Comparison of ENCODE assay signal across 9 mouse cellular contexts in genomic region chr15:82206365-82207104, GRCm38 (mm10). TPM values are rescaled to one million over a fixed set of nuclear protein-coding genes. Genes with fewer than 3 reads are reported as not detected.
DNase-seq lines count a peak whose midpoint lies in the region; ATAC-seq lines count a peak whose summit lies in the region.
"Had no signal": no experiment of that assay in that cellular context is flagged by ENCODE, and none has a peak within 500 bp of the region (broad histone marks: within the 10 kb centered on the region; RNA-seq: fewer than 3 reads in every experiment).

No protein-coding gene starts in this region.

- H3K36me3 ChIP-seq in forebrain, embryonic 12.5 days (replicated peaks) = peaks cover 52% of the 10 kb centered on the region
- peaks cover 47% of the 10 kb centered on the region for H3K36me3 ChIP-seq in liver, embryonic 15.5 days (replicated peaks)

- no peak overlapping the region for H3K27ac ChIP-seq in forebrain, embryonic 12.5 days
- no peak overlapping the region for H3K27ac ChIP-seq in liver, embryonic 15.5 days (replicated peaks)

- peaks cover 37% of the 10 kb centered on the region for H3K4me1 ChIP-seq in forebrain, embryonic 12.5 days
- peaks cover 15% of the 10 kb centered on the region for H3K4me1 ChIP-seq in liver, embryonic 15.5 days (replicated peaks)

- no peak overlapping the region for H3K4me3 ChIP-seq in forebrain, embryonic 12.5 days (replicated peaks)
- H3K4me3 ChIP-seq in liver, embryonic 15.5 days (replicated peaks) = no peak overlapping the region
- H3K4me3 ChIP-seq: megakaryocyte, embryonic 14.5 days had no signal

- H3K27me3 ChIP-seq in forebrain, embryonic 12.5 days = peaks cover 67% of the 10 kb centered on the region
- H3K27me3 ChIP-seq in liver, embryonic 15.5 days = peaks cover 54% of the 10 kb centered on the region

- H3K9me3 ChIP-seq in forebrain, embryonic 12.5 days = no peaks in the 10 kb centered on the region
- no peaks in the 10 kb centered on the region for H3K9me3 ChIP-seq in liver, embryonic 15.5 days (replicated peaks)
- H3K9me3 ChIP-seq: megakaryocyte, embryonic 14.5 days had no signal

- WGBS in forebrain, embryonic 12.5 days = 58% methylated on average over 9 of the region's 9 CpGs
- WGBS in liver, embryonic 15.5 days (ENCODE audit: insufficient replicate concordance) = 72% methylated on average over 9 of the region's 9 CpGs

- no peak overlapping the region for H3K9ac ChIP-seq in forebrain, embryonic 12.5 days
- H3K9ac ChIP-seq in liver, embryonic 15.5 days = no peak overlapping the region

- DNase-seq in embryo, embryonic 11 days = peak; percentile 36
- DNase-seq in embryo, embryonic 9.5 days (ENCODE audit: extremely low spot score) = no peak
- peak; percentile 75 for DNase-seq in adrenal gland, postnatal 10 days
- DNase-seq in heart, postnatal 10 days = peak; percentile 90
- peak; percentile 48 for DNase-seq in retina, adult 2 months (ENCODE audit: low read depth, low spot score)
- no peak for DNase-seq in spleen, postnatal 14 days (ENCODE audit: low spot score in 2 of 2)

- 0 out of 2 replicates have a peak overlapping the region, but pooled peaks have one; percentile 9 for H3K4me2 ChIP-seq in forebrain, embryonic 12.5 days
- H3K4me2 ChIP-seq in liver, embryonic 15.5 days = no peak overlapping the region

- ATAC-seq in forebrain, embryonic 12.5 days (ENCODE audit: low FRiP score) = 0 out of 2 replicates have a peak, but pooled peaks have one; percentile 21
- ATAC-seq in liver, embryonic 15.5 days (ENCODE audit: insufficient read depth) = peak; percentile 17

- intact Hi-C loops in heart, postnatal 10 days (cut with DNase I) = no loop called here

RNA-seq across cellular contexts. Expression of gene Shisa8, which starts 6.1 kb away (rescaled TPM):
- under 1 TPM; 0.12 to 0.45 TPM for total RNA-seq in adrenal gland, postnatal 10 days (2021)
- polyA plus RNA-seq in forebrain, embryonic 12.5 days (2016; fragmentation: Nextera tagmentation; extraction: Ambion mirVana) = 0.90 and 2.4 TPM in 2 replicates
- total RNA-seq in heart, postnatal 10 days (2021) = under 1 TPM in 1 of 2 experiments, not detected in 1; 0.36 TPM
- 0.08 and 0.12 TPM in 2 replicates for polyA plus RNA-seq in liver, embryonic 15.5 days (2015; fragmentation: Nextera tagmentation; extraction: Ambion mirVana)

RNA-seq across cellular contexts. Expression of gene Tnfrsf13c, which starts 17.6 kb away (rescaled TPM):
- total RNA-seq in adrenal gland, postnatal 10 days (2021) = 1 to 10 TPM; 2.1 to 2.7 TPM
- polyA plus RNA-seq in forebrain, embryonic 12.5 days (2016; fragmentation: Nextera tagmentation; extraction: Ambion mirVana) = 0.24 and 0.29 TPM in 2 replicates
- under 1 TPM; 0.27 to 0.69 TPM for total RNA-seq in heart, postnatal 10 days (2021)
- 0.40 and 0.79 TPM in 2 replicates for polyA plus RNA-seq in liver, embryonic 15.5 days (2015; fragmentation: Nextera tagmentation; extraction: Ambion mirVana)

RNA-seq across cellular contexts. Expression of gene Cenpm, which starts 38.0 kb away (rescaled TPM):
- total RNA-seq in adrenal gland, postnatal 10 days (2021) = 10 to 100 TPM; 11.7 to 12.0 TPM
- 81.3 and 86.4 TPM in 2 replicates for polyA plus RNA-seq in forebrain, embryonic 12.5 days (2016; fragmentation: Nextera tagmentation; extraction: Ambion mirVana)
- total RNA-seq in heart, postnatal 10 days (2021) = 1 to 10 TPM; 6.6 to 7.8 TPM
- polyA plus RNA-seq in liver, embryonic 15.5 days (2015; fragmentation: Nextera tagmentation; extraction: Ambion mirVana) = 32.8 and 33.7 TPM in 2 replicates

RNA-seq across cellular contexts. Expression of gene 1500009C09Rik, which starts 45.7 kb away (rescaled TPM):
- under 1 TPM; 0.27 to 1.00 TPM for total RNA-seq in adrenal gland, postnatal 10 days (2021)
- polyA plus RNA-seq in forebrain, embryonic 12.5 days (2016; fragmentation: Nextera tagmentation; extraction: Ambion mirVana) = 3.9 and 4.7 TPM in 2 replicates
- not detected for total RNA-seq in heart, postnatal 10 days (2021)
- not detected in 2 replicates for polyA plus RNA-seq in liver, embryonic 15.5 days (2015; fragmentation: Nextera tagmentation; extraction: Ambion mirVana)

RNA-seq across cellular contexts. Expression of gene Srebf2, which starts 59.6 kb away (rescaled TPM):
- 10 to 100 TPM; 44.6 to 47.5 TPM for total RNA-seq in adrenal gland, postnatal 10 days (2021)
- 244 and 265 TPM in 2 replicates for polyA plus RNA-seq in forebrain, embryonic 12.5 days (2016; fragmentation: Nextera tagmentation; extraction: Ambion mirVana)
- total RNA-seq in heart, postnatal 10 days (2021) = 10 to 100 TPM; 35.1 to 38.8 TPM
- 53.6 and 61.3 TPM in 2 replicates for polyA plus RNA-seq in liver, embryonic 15.5 days (2015; fragmentation: Nextera tagmentation; extraction: Ambion mirVana)

Comparison
In these comparisons a context has a peak if more than half of its experiments do, and no peak if none do; other contexts are left out.
1. DNase-seq: peak in embryo, embryonic 11 days (single experiment), adrenal gland, postnatal 10 days (single experiment), heart, postnatal 10 days (2 of 2) and retina, adult 2 months (single experiment); none in embryo, embryonic 9.5 days (single experiment) and spleen, postnatal 14 days (0 of 2).